24 mouse cellular contexts compared by ENCODE assay signal in genomic region chr5:126230768-126231167, GRCm38 (mm10).
"Had no signal": no experiment of that assay in that cellular context is flagged by ENCODE, and none has a peak within 500 bp of the region (broad histone marks: within the 10 kb centered on the region; RNA-seq: fewer than 3 reads in every experiment).

No protein-coding gene starts in this region.

- H3K36me3 ChIP-seq: heart, embryonic 10.5 days; heart, embryonic 12.5 days; hindbrain, embryonic 10.5 days; hindbrain, embryonic 12.5 days; intestine, embryonic 15.5 days; limb, embryonic 10.5 days; limb, embryonic 12.5 days; liver, embryonic 13.5 days; liver, embryonic 15.5 days had no signal

- H3K4me3 ChIP-seq: heart, adult 2 months; heart, embryonic 10.5 days; heart, embryonic 12.5 days; hindbrain, embryonic 10.5 days; hindbrain, embryonic 12.5 days; intestine, embryonic 15.5 days; limb, embryonic 10.5 days; limb, embryonic 12.5 days; liver, embryonic 13.5 days; liver, embryonic 15.5 days had no signal

- H3K9ac ChIP-seq: heart, embryonic 12.5 days; hindbrain, embryonic 12.5 days; hindbrain, embryonic 14.5 days; intestine, embryonic 15.5 days; limb, embryonic 12.5 days; liver, embryonic 13.5 days; liver, embryonic 15.5 days had no signal

- H3K27ac ChIP-seq: heart, adult 2 months; heart, embryonic 10.5 days; hindbrain, embryonic 10.5 days; hindbrain, embryonic 12.5 days; hindbrain, embryonic 14.5 days; intestine, embryonic 15.5 days; limb, embryonic 10.5 days; limb, embryonic 12.5 days; liver, embryonic 13.5 days; liver, embryonic 15.5 days had no signal

- H3K4me1 ChIP-seq: heart, embryonic 10.5 days; heart, embryonic 12.5 days; intestine, embryonic 15.5 days; limb, embryonic 10.5 days; limb, embryonic 12.5 days; liver, embryonic 13.5 days; liver, embryonic 15.5 days had no signal

- H3K9me3 ChIP-seq: heart, embryonic 10.5 days; heart, embryonic 12.5 days; hindbrain, embryonic 10.5 days; hindbrain, embryonic 12.5 days; intestine, embryonic 15.5 days; limb, embryonic 10.5 days; limb, embryonic 12.5 days; liver, embryonic 15.5 days had no signal

- DNase-seq: gastrocnemius, postnatal 14 days; gastrocnemius, postnatal 36 days; heart, adult 11 months; heart, adult 2 months; heart, postnatal 10 days; heart, postnatal 4 days; kidney, adult 18-20 months; kidney, adult 8-10 months; kidney, postnatal 10 days; kidney, postnatal 25 days; kidney, postnatal 4 days; layer of hippocampus, adult 9-11 months; layer of hippocampus, postnatal 36 days; liver; liver, embryonic 13.5 days had no signal
